Mouse (Mus musculus): ENCODE data around the gene Cecr2.

GRCm38 (mm10) chr6:120628963-120629362 lies 37.2 kb upstream of the Cecr2 start:
- TF ChIP-seq CTCF (IDR thresholded peaks at IDR 0.05; ENCODE audit: borderline replicate concordance, insufficient read depth, low read depth, low read length) (no peak), POLR2A (IDR thresholded peaks at IDR 0.05; ENCODE audit: borderline replicate concordance, insufficient read depth, low read length) (no peak)
